Mouse (Mus musculus) forebrain, embryonic 13.5 days (tissue): Measurements from ENCODE around the gene Ang5. TPM values are rescaled to one million over a fixed set of nuclear protein-coding genes. Genes with fewer than 3 reads are reported as not detected.
"Not testable (repeated sequence)": the region's sequence is repeated elsewhere in the genome, so short reads cannot be mapped to it uniquely, and the experiment has no call there.

ENCODE experiments used
- ATAC-seq: fragments of 200-750 bp; cut with Nextera tagmentation; 2 replicates; pipeline ENCODE4 v1.8.0; 2017
- H3K27ac ChIP-seq: fragments of 300-500 bp; sonication (generic); 2 replicates; pipeline ENCODE4 v1.5.1; 2015; ENCODE audit warnings: inconsistent platforms, mild to moderate bottlenecking, moderate library complexity
- H3K27me3 ChIP-seq: fragments of 300-500 bp; sonication (generic); 2 replicates; pipeline ENCODE4 v1.6.1; 2015; ENCODE audit warnings: mild to moderate bottlenecking, inconsistent platforms
- H3K36me3 ChIP-seq: fragments of 300-500 bp; sonication (generic); 2 replicates; pipeline ENCODE4 v1.6.1; 2015; ENCODE audit warnings: mild to moderate bottlenecking, inconsistent platforms; ENCODE audit not compliant: poor library complexity, severe bottlenecking
- H3K4me1 ChIP-seq: fragments of 300-500 bp; sonication (generic); 2 replicates; pipeline ENCODE4 v1.6.1; 2015; ENCODE audit warnings: inconsistent platforms
- H3K4me2 ChIP-seq: fragments of 300-500 bp; sonication (generic); 2 replicates; pipeline ENCODE4 v1.6.1; 2015; ENCODE audit warnings: inconsistent platforms, mild to moderate bottlenecking, moderate library complexity
- H3K4me3 ChIP-seq: fragments of 300-500 bp; sonication (generic); 2 replicates; pipeline ENCODE4 v1.5.1; 2015; ENCODE audit warnings: mild to moderate bottlenecking, inconsistent platforms
- H3K9ac ChIP-seq: fragments of 300-500 bp; sonication (generic); 2 replicates; pipeline ENCODE4 v1.6.1; 2015; ENCODE audit warnings: mild to moderate bottlenecking, inconsistent platforms
- H3K9me3 ChIP-seq: fragments of 300-500 bp; sonication (generic); replicated peaks from 2 replicates; pipeline ENCODE4 v1.6.1; 2016; ENCODE audit warnings: inconsistent platforms
- WGBS: fragments of 180-500 bp; shearing (Covaris S2); methylation state at CpG from one replicate; pipeline ENCODE4 v1.1.7; 2015; 5-methylcytosine and 5-hydroxymethylcytosine counted together
- polyA plus RNA-seq: library from polyadenylated mRNA; unstranded; fragments of >200 nt; fragmentation: Nextera tagmentation; extraction: Ambion mirVana; gene quantifications from 2 replicates; pipeline ENCODE4 v1.2.1, GENCODE M21; 2015

The Ang5 gene
- polyA plus RNA-seq, 1 experiment from 2014 or later = not detected

GRCm38 (mm10) chr14:43998455-43999000 is 41.7 kb downstream of the Ang5 start:
- WGBS = 73% methylated on average over 2 of the region's 2 CpGs
- not testable (repeated sequence) for H3K4me2 ChIP-seq, H3K27ac ChIP-seq, H3K9me3 ChIP-seq, H3K9ac ChIP-seq, H3K4me3 ChIP-seq, H3K36me3 ChIP-seq, H3K27me3 ChIP-seq, H3K4me1 ChIP-seq, ATAC-seq

- no peak for ATAC-seq
- no peak overlapping the region for H3K4me2 ChIP-seq
- no peak overlapping the region for H3K9ac ChIP-seq
- no peaks in the 10 kb centered on the region for H3K4me1 ChIP-seq
- 95% methylated on average over 3 of the region's 3 CpGs for WGBS
- H3K27ac ChIP-seq = no peak overlapping the region
- H3K36me3 ChIP-seq = no peaks in the 10 kb centered on the region
- no peaks in the 10 kb centered on the region for H3K9me3 ChIP-seq
- H3K27me3 ChIP-seq = no peaks in the 10 kb centered on the region
- H3K4me3 ChIP-seq = no peak overlapping the region
Measured at GRCm38 (mm10) chr14:44001600-44001999, 44.7 kb downstream of the Ang5 start.

DNA sequence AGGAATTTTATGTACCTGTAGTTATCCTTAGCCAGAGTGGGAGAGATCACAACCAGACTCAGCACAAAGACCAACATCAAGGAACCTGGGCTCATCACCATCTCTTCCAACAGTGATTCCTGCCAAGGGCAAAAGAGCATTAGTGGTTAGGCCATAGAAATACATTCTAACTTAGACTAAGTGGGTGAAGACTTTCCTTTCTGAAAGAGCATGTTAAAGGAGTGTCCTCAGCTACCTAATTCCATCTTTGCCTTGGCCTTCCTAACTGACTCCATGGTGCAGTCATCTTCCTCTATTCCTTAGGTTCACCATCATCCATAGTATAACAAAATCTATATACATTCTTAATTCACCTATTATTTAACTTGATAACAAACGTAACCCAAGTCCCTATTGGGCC is 45.3 kb downstream of the Ang5 start, which contains the start of gene Ang6:
Gene Ang6 (minus strand): TSS at position 101 of the 400 bp plus-strand sequence.
- H3K27me3 ChIP-seq = no peaks in the 10 kb centered on the region
- WGBS = 84% methylated on average over 1 of the region's 1 CpGs
- no peaks in the 10 kb centered on the region for H3K9me3 ChIP-seq
- H3K9ac ChIP-seq = no peak within 1 kb of the TSS
- no peak for ATAC-seq
- no peaks in the 10 kb centered on the region for H3K36me3 ChIP-seq
- no peak within 1 kb of the TSS for H3K4me3 ChIP-seq
- no peak within 1 kb of the TSS for H3K4me2 ChIP-seq
- no peaks in the 10 kb centered on the region for H3K4me1 ChIP-seq
- no peak within 1 kb of the TSS for H3K27ac ChIP-seq

DNA sequence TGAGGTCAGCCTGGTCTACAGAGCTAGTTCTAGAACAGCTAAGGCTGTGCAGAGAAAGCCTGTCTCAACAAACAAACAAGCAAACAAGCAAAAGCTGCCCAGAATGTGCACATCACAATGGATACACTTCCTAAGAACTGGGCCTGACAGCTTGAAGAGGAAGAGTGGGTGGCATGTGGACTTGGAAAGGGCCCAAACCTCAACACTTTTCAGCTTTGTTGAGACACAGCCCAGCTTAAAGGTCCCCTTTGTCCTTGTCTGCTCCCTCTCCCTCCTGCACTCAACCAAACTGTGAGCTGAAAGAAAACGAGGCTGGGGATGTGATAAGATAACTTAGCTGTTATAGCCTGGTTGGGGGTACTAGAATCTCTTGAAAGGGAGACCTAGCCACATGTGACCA is 51.2 kb downstream of the Ang5 start:
- ATAC-seq, H3K27me3 ChIP-seq, H3K4me2 ChIP-seq, H3K36me3 ChIP-seq, H3K9ac ChIP-seq, H3K27ac ChIP-seq, H3K4me3 ChIP-seq, H3K4me1 ChIP-seq, H3K9me3 ChIP-seq: not testable (repeated sequence)
- no CpG with 5 or more reads among the region's 1 CpGs for WGBS

DNA sequence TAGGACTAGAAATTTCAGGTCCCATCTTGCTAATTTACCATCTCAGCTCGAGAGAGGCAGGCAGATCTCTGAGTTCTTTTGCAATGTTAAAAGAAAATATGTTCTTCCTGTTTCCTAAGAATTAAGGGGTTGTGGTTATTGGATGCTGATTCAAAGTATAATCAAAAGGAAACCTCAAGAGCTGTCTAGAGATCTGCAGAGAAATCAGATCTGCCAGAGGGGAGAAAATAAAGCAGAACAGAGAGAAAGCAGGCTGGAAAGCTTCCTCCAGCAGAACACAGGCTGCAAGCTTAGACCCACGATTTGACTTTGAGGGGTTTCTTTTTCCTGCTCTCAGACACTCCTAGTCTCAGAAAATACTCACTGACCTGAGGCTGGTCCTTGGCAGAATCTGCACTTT is 52.8 kb downstream of the Ang5 start:
- H3K9me3 ChIP-seq, ATAC-seq, H3K9ac ChIP-seq, H3K27ac ChIP-seq, H3K36me3 ChIP-seq, H3K4me2 ChIP-seq, H3K4me3 ChIP-seq, H3K27me3 ChIP-seq, H3K4me1 ChIP-seq: not testable (repeated sequence)
- WGBS = 47% methylated on average over 2 of the region's 2 CpGs

Other genes with a start within 250 kb of the Ang5 start
- gene Gm16506, start 229.6 kb upstream of the Ang5 start, polyA plus RNA-seq = not detected in 2 replicates
- gene Gm6526, start 209.2 kb upstream of the Ang5 start, polyA plus RNA-seq = not detected in 2 replicates
- not detected in 2 replicates for gene Gm8180, start 172.3 kb upstream of the Ang5 start, polyA plus RNA-seq
- not detected in 2 replicates for gene Ear1, start 81.6 kb upstream of the Ang5 start, polyA plus RNA-seq
- not detected in 2 replicates for gene Ear10, start 33.5 kb upstream of the Ang5 start, polyA plus RNA-seq
- gene Gm8113, start 31.7 kb upstream of the Ang5 start, polyA plus RNA-seq = 5.3 and 6.7 TPM in 2 replicates
- not detected in 2 replicates for gene Ang6, start 45.2 kb downstream of the Ang5 start, polyA plus RNA-seq
- gene Ear2, start 145.6 kb downstream of the Ang5 start, polyA plus RNA-seq = not detected in 2 replicates
- gene Gm3327, start 166.8 kb downstream of the Ang5 start, polyA plus RNA-seq = not detected in 2 replicates
- not detected in 2 replicates for gene Gm8212, start 240.6 kb downstream of the Ang5 start, polyA plus RNA-seq